Comparison of ENCODE assay signal across 20 mouse cellular contexts in genomic region chr13:31359353-31359752, GRCm38 (mm10).
DNase-seq lines count a peak whose midpoint lies in the region; ATAC-seq and TF ChIP-seq lines count a peak whose summit lies in the region.
"Had no signal": no experiment of that assay in that cellular context is flagged by ENCODE, and none has a peak within 500 bp of the region (broad histone marks: within the 10 kb centered on the region; RNA-seq: fewer than 3 reads in every experiment).

No protein-coding gene starts in this region.

- no peak overlapping the region for H3K9ac ChIP-seq in forebrain, embryonic 14.5 days (ENCODE audit: low read length)
- no peak overlapping the region for H3K9ac ChIP-seq in forebrain, embryonic 11.5 days (ENCODE audit: low read length)
- no peak overlapping the region for H3K9ac ChIP-seq in lung, postnatal 0 days (replicated peaks; ENCODE audit: low read depth)
- H3K9ac ChIP-seq: embryonic facial prominence, embryonic 13.5 days; lung, embryonic 14.5 days had no signal

- no peak overlapping the region for H3K27ac ChIP-seq in forebrain, embryonic 14.5 days (ENCODE audit: low read depth, low read length)
- H3K27ac ChIP-seq in forebrain, embryonic 11.5 days (ENCODE audit: low read depth, low read length): no peak overlapping the region
- no peak overlapping the region for H3K27ac ChIP-seq in lung, postnatal 0 days (ENCODE audit: low read length)
- H3K27ac ChIP-seq: embryonic facial prominence, embryonic 13.5 days; heart, adult 2 months had no signal

- ATAC-seq in forebrain, embryonic 14.5 days: no peak
- ATAC-seq in forebrain, embryonic 11.5 days (replicated peaks; ENCODE audit: low FRiP score): no peak
- ATAC-seq in lung, postnatal 0 days: peak; percentile 46
- ATAC-seq: CD4-positive, CD25-positive, alpha-beta regulatory T cell, adult 4 months; midbrain, embryonic 16.5 days had no signal

- H3K27me3 ChIP-seq in forebrain, embryonic 14.5 days (replicated peaks; ENCODE audit: control insufficient read depth, insufficient read depth, low read length): no peaks in the 10 kb centered on the region
- no peaks in the 10 kb centered on the region for H3K27me3 ChIP-seq in forebrain, embryonic 11.5 days (ENCODE audit: control insufficient read depth, insufficient read depth, low read length)
- no peaks in the 10 kb centered on the region for H3K27me3 ChIP-seq in lung, postnatal 0 days (replicated peaks; ENCODE audit: insufficient read depth, low read length)
- H3K27me3 ChIP-seq: embryonic facial prominence, embryonic 13.5 days had no signal

- no peak overlapping the region for H3K4me3 ChIP-seq in forebrain, embryonic 14.5 days (ENCODE audit: low read depth, low read length)
- no peak overlapping the region for H3K4me3 ChIP-seq in forebrain, embryonic 11.5 days (ENCODE audit: low read depth, low read length)
- no peak overlapping the region for H3K4me3 ChIP-seq in lung, postnatal 0 days (ENCODE audit: low read depth, low read length)
- H3K4me3 ChIP-seq: embryonic facial prominence, embryonic 13.5 days; heart, adult 2 months had no signal

- H3K4me2 ChIP-seq in forebrain, embryonic 14.5 days (ENCODE audit: low read length): no peak overlapping the region
- H3K4me2 ChIP-seq in forebrain, embryonic 11.5 days (ENCODE audit: low read depth, low read length, severe bottlenecking): no peak overlapping the region
- H3K4me2 ChIP-seq in lung, postnatal 0 days (replicated peaks; ENCODE audit: low read depth, low read length): no peak overlapping the region
- H3K4me2 ChIP-seq: embryonic facial prominence, embryonic 13.5 days; liver, embryonic 11.5 days; lung, embryonic 14.5 days had no signal

- no peak for TF ChIP-seq EP300 in lung, postnatal 0 days (IDR thresholded peaks at IDR 0.05)

- no peak for TF ChIP-seq CTCF in lung, postnatal 0 days (IDR thresholded peaks at IDR 0.05)

- no peaks in the 10 kb centered on the region for H3K9me3 ChIP-seq in forebrain, embryonic 14.5 days (replicated peaks; ENCODE audit: control insufficient read depth, low read length)
- H3K9me3 ChIP-seq in forebrain, embryonic 11.5 days (ENCODE audit: control insufficient read depth, low read length): no peaks in the 10 kb centered on the region
- H3K9me3 ChIP-seq in lung, postnatal 0 days (ENCODE audit: low read length): no peaks in the 10 kb centered on the region
- H3K9me3 ChIP-seq: embryonic facial prominence, embryonic 13.5 days had no signal

- WGBS in forebrain, embryonic 14.5 days: 67% methylated on average over 4 of the region's 4 CpGs
- 94% methylated on average over 4 of the region's 4 CpGs for WGBS in forebrain, embryonic 11.5 days
- WGBS in lung, postnatal 0 days: 57% methylated on average over 4 of the region's 4 CpGs

- H3K4me1 ChIP-seq in forebrain, embryonic 14.5 days (ENCODE audit: control insufficient read depth, insufficient read depth, low read length): no peaks in the 10 kb centered on the region
- H3K4me1 ChIP-seq in forebrain, embryonic 11.5 days (replicated peaks; ENCODE audit: control insufficient read depth, insufficient read depth, low read length): no peaks in the 10 kb centered on the region
- H3K4me1 ChIP-seq in lung, postnatal 0 days (ENCODE audit: insufficient read depth, low read depth, low read length): 0 out of 2 replicates have a peak, but pooled peaks cover 3% of the 10 kb centered on the region

- H3K36me3 ChIP-seq in forebrain, embryonic 14.5 days (ENCODE audit: control insufficient read depth, insufficient read depth, low read length): no peaks in the 10 kb centered on the region
- no peaks in the 10 kb centered on the region for H3K36me3 ChIP-seq in forebrain, embryonic 11.5 days (ENCODE audit: control insufficient read depth, insufficient read depth, low read length)
- H3K36me3 ChIP-seq in lung, postnatal 0 days (ENCODE audit: insufficient read depth, low read length): no peaks in the 10 kb centered on the region
- H3K36me3 ChIP-seq: embryonic facial prominence, embryonic 13.5 days had no signal

- peak; percentile 48 for DNase-seq in forebrain, embryonic 14.5 days (ENCODE audit: low spot score)
- DNase-seq in forebrain, embryonic 11.5 days (ENCODE audit: low spot score): no peak
- DNase-seq in kidney, adult 9 months: peak; percentile 30
- DNase-seq in kidney, postnatal 4 days: no peak
- DNase-seq in Muller cell, postnatal 12 days (ENCODE audit: inconsistent ontology term): peak; percentile 19
- DNase-seq in lung, postnatal 0 days (ENCODE audit: low spot score): peak; percentile 68
- no peak for DNase-seq in frontal cortex, postnatal 14 days (ENCODE audit: low spot score in 2 of 2)
- no peak for DNase-seq in gastrocnemius, adult 18-20 months (ENCODE audit: low spot score)
- DNase-seq: adrenal gland, postnatal 14 days; cerebellum, adult 11 months; cerebellum, postnatal 10 days; heart, adult 2 months; heart, postnatal 36 days; lung, embryonic 14.5 days; right cerebral cortex, postnatal 4 days; thymus, adult 2 months had no signal

Comparison
In these comparisons a context has a peak if more than half of its experiments do, and no peak if none do; other contexts are left out.
1. DNase-seq: peak in forebrain, embryonic 14.5 days (single experiment), kidney, adult 9 months (single experiment), Muller cell, postnatal 12 days (single experiment) and lung, postnatal 0 days (single experiment); none in forebrain, embryonic 11.5 days (single experiment), kidney, postnatal 4 days (0 of 2), frontal cortex, postnatal 14 days (0 of 2) and gastrocnemius, adult 18-20 months (single experiment).